Mouse (Mus musculus) G1E (cell line): Measurements from ENCODE around the gene Zfp280b.

Experiments
- CTCF ChIP-seq: IDR thresholded peaks from 2 replicates; pipeline ENCODE4 v1.5.1; 2012; ENCODE audit warnings: low read depth, low read length, inconsistent platforms, mixed read lengths
- GATA1 ChIP-seq: IDR thresholded peaks from 2 replicates; pipeline ENCODE4 v1.6.1; 2012; ENCODE audit warnings: borderline replicate concordance, low read length, inconsistent platforms, mixed read lengths
- TAL1 ChIP-seq: conservative IDR thresholded peaks from 2 replicates; pipeline ENCODE4 v1.6.1; 2012; ENCODE audit warnings: low read depth, low read length, inconsistent platforms, mixed read lengths

GRCm38 (mm10) chr10:76023921-76024320 is 8.5 kb upstream of the Zfp280b start:
- TF ChIP-seq GATA1, result no peak
- TF ChIP-seq TAL1, result no peak
- no peak for TF ChIP-seq CTCF
